Mouse (Mus musculus) adrenal gland, postnatal 14 days (tissue): ENCODE measurements at regions not wholly inside any gene's neighbourhood (a gene's known extent, or its start where the extent isn't known, plus 50 kb on each side); places are given as distances from the start of the nearest gene placed in this dataset.
"Not testable (repeated sequence)": the region's sequence is repeated elsewhere in the genome, so short reads cannot be mapped to it uniquely, and the experiment has no call there.

Experiments used
- DNase-seq: peaks from one replicate; pipeline ENCODE4 v3.0.0; 2021; ENCODE audit warnings: mixed read lengths

DNA sequence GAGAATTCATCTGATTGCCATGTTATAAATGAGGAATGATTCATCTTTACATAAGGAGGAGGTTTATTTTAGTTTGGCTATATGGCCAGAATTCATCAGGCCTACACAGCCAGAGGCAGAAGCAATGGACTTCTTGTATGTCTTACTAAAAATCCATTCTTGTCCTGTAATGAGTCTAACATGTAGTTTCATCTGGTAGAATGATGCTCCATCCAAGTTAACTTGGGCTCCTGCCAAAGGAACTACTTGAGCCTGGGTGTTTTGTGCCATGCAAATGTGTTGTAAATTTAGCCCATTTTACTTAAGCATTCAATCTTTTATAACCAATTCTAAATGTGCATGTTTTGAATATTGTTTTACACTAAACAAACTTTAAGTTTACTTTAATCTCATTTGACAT, 462.9 kb upstream of the Pom121l12 start:
- no peak for DNase-seq

GRCm38 (mm10) chr11:14142376-14142775, 456.7 kb upstream of the Pom121l12 start:
- DNase-seq = not testable (repeated sequence)

DNA sequence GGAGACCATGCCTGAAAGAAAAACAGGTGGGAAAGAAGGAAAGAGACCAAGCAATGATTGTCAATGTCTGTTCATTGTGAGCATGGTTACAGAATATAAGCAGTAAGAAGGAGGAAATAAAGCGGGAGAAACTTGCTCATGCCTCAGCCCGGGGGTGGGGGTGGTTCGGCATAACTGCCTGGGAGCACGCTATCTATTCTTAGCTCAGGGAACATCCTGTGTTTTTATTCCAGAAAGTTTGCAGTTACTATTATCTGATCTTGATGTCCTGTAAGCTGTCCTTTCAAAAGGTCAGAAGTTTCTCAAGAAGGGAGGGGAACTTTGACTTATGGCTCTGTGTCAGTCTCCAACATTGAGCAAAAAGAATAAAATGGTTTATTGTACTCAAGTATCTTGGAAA, 451.4 kb upstream of the Pom121l12 start:
- no peak for DNase-seq

DNA sequence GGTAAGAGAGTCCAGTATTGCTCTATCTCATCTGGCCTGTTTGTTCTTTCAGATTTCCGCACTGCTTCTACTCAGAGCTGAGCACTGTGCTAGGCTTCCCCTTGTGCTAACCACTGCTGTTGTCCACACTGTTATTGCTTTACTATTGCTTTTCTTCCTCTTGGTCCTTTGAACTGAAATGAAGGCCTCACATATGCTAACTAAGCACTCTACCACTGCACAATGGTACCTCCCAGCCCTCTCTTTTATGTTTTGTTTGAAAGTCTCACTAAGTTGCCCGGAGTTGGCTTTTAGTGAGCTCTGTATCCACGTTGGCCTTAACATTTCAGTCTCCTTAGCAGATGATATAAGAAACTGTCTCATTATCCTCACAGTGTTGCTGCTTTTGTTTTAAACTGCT, 439.7 kb upstream of the Pom121l12 start:
- DNase-seq = no peak

GRCm38 (mm10) chr11:14169478-14169877, 429.6 kb upstream of the Pom121l12 start:
- DNase-seq = no peak

DNA sequence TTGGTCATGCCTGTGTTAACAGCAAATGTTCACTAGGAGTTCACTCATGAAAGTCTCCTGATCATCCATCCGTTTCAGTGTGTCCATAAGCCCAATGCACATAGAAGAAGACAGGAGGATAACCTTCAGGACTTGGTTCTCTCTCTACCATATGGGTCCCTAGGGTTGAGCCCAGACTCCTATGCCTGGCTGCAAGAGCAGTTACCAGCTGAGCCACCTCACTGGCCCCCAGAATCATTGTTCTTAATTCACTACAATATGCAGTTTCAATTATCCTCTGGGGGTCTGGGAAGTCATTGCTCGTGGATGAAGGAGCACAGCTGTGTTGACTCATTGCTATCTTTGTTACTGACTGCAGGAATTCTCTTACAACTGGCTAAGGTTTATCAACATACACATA, 424.5 kb upstream of the Pom121l12 start:
- no peak for DNase-seq

GRCm38 (mm10) chr11:14182020-14182419, 417.1 kb upstream of the Pom121l12 start:
- no peak for DNase-seq

- no peak for DNase-seq
Measured at GRCm38 (mm10) chr11:14182466-14182865, 416.6 kb upstream of the Pom121l12 start.

DNA sequence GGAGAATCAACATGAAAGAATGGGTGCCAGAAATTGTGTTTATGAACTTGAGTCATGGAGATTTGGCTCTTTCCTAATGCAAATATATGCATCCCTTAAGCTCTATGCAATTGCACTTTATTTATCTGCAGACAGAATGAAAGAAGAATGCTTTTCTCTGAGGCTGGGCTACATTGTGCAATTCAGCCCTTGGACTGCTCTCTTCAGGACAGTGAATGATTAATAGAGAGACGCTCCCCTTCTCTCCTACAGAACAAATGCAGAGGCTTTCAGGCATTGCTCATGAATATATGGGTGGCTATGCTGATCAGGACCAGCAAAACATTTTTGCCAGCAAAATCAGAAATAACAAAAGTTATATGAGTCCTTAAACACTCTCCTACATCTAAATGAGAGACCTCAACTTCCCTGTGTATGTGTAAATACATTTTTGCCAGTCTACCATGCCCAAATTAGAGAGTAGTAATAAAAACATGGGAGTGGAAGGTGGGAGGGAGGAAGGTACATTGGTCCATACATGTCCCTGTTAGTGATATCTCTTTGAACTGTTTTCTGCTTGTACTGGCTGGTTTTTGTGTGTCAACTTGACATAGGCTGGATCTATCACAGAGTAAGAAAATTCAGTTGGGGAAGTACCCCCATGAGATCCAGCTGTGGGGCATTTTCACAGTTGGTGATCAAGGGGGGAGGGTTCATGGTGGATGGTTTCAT, 415.7 kb upstream of the Pom121l12 start:
- DNase-seq = peak; percentile 8

DNA sequence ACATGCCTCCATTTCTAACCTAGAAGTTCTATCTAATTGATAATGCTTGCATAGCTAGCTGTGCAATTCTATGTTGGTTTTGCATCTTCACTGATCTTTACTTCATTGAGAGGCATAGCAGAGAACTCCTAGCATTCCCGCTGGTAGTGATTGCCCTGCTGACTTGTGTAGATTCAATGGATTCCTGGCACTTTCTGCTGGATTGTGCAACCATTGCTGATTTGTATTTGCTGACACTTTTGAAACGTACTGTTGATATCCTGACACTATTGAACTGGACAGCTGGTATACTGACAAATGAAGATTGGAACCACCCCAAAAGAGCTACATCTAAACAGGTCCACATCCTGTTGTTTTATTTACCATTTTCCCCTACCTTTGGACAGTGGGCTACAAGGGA, 404.0 kb upstream of the Pom121l12 start:
- no peak for DNase-seq
